In genomic region chr3:25010751-25011150, GRCm38 (mm10) we compare ENCODE assay signal across 18 mouse cellular contexts.
A peak's percentile ranks its signal among the peaks of the same experiment; 100 is the strongest.
DNase-seq lines count a peak whose midpoint lies in the region; ATAC-seq and TF ChIP-seq lines count a peak whose summit lies in the region.
"Had no signal": no experiment of that assay in that cellular context is flagged by ENCODE, and none has a peak within 500 bp of the region (broad histone marks: within the 10 kb centered on the region; RNA-seq: fewer than 3 reads in every experiment).

No protein-coding gene starts in this region.

- H3K9ac ChIP-seq in forebrain, embryonic 13.5 days: no peak overlapping the region
- H3K9ac ChIP-seq in forebrain, embryonic 11.5 days (ENCODE audit: low read length): no peak overlapping the region
- H3K9ac ChIP-seq: embryonic facial prominence, embryonic 13.5 days; kidney, embryonic 15.5 days; limb, embryonic 13.5 days; liver, embryonic 15.5 days; stomach, embryonic 15.5 days had no signal

- no peak for DNase-seq in forebrain, embryonic 11.5 days (ENCODE audit: low spot score)
- peak; percentile 73 for DNase-seq in brain, embryonic 14.5 days (ENCODE audit: low read depth)
- DNase-seq in cerebellum, postnatal 10 days: peak; percentile 54 to 67
- peak; percentile 22 for DNase-seq in layer of hippocampus, adult 9-10 months (ENCODE audit: low spot score)
- DNase-seq in heart, postnatal 14 days: no peak
- DNase-seq in c-Kit-positive CD71-positive TER-119-positive erythroid progenitor cells, embryonic 14.5 days (ENCODE audit: low spot score): no peak
- DNase-seq in gastrocnemius, postnatal 36 days: no peak
- DNase-seq: adrenal gland, postnatal 36 days; gastrocnemius, postnatal 14 days; thymus, postnatal 14 days had no signal

- ATAC-seq in forebrain, embryonic 13.5 days: peak; percentile 77; the same call in 1 of the 2 replicates
- ATAC-seq in forebrain, embryonic 11.5 days (replicated peaks; ENCODE audit: low FRiP score): no peak
- ATAC-seq: inflammation-experienced regulatory T-cells, adult 6 months had no signal

- no peaks in the 10 kb centered on the region for H3K4me1 ChIP-seq in forebrain, embryonic 13.5 days
- H3K4me1 ChIP-seq in forebrain, embryonic 11.5 days (replicated peaks; ENCODE audit: control insufficient read depth, insufficient read depth, low read length): no peaks in the 10 kb centered on the region
- H3K4me1 ChIP-seq: embryonic facial prominence, embryonic 13.5 days; kidney, embryonic 15.5 days; limb, embryonic 13.5 days; liver, embryonic 15.5 days; stomach, embryonic 15.5 days had no signal

- no peak for TF ChIP-seq POLR2A in brain, embryonic 14.5 days (IDR thresholded peaks at IDR 0.05; ENCODE audit: borderline replicate concordance, extremely low read depth, insufficient read depth, insufficient read length, poor library complexity, severe bottlenecking)

- H3K4me3 ChIP-seq in forebrain, embryonic 13.5 days: no peak overlapping the region
- H3K4me3 ChIP-seq in forebrain, embryonic 11.5 days (ENCODE audit: low read depth, low read length): no peak overlapping the region
- H3K4me3 ChIP-seq: embryonic facial prominence, embryonic 13.5 days; kidney, embryonic 15.5 days; limb, embryonic 13.5 days; liver, embryonic 15.5 days; stomach, embryonic 15.5 days had no signal

- no peaks in the 10 kb centered on the region for H3K9me3 ChIP-seq in forebrain, embryonic 13.5 days (replicated peaks)
- no peaks in the 10 kb centered on the region for H3K9me3 ChIP-seq in forebrain, embryonic 11.5 days (ENCODE audit: control insufficient read depth, low read length)
- H3K9me3 ChIP-seq: embryonic facial prominence, embryonic 13.5 days; kidney, embryonic 15.5 days; limb, embryonic 13.5 days; liver, embryonic 15.5 days; stomach, embryonic 15.5 days had no signal

- no peak overlapping the region for H3K4me2 ChIP-seq in forebrain, embryonic 13.5 days
- H3K4me2 ChIP-seq in forebrain, embryonic 11.5 days (ENCODE audit: low read depth, low read length, severe bottlenecking): no peak overlapping the region
- H3K4me2 ChIP-seq: embryonic facial prominence, embryonic 13.5 days; kidney, embryonic 15.5 days; limb, embryonic 13.5 days; liver, embryonic 15.5 days; stomach, embryonic 15.5 days had no signal

- H3K36me3 ChIP-seq in forebrain, embryonic 13.5 days (ENCODE audit: poor library complexity, severe bottlenecking): no peaks in the 10 kb centered on the region
- H3K36me3 ChIP-seq in forebrain, embryonic 11.5 days (ENCODE audit: control insufficient read depth, insufficient read depth, low read length): no peaks in the 10 kb centered on the region
- H3K36me3 ChIP-seq: embryonic facial prominence, embryonic 13.5 days; kidney, embryonic 15.5 days; limb, embryonic 13.5 days; liver, embryonic 15.5 days; stomach, embryonic 15.5 days had no signal

- no peak for TF ChIP-seq CTCF in brain, embryonic 14.5 days (IDR thresholded peaks at IDR 0.05; ENCODE audit: borderline replicate concordance, extremely low read depth, insufficient read depth, insufficient read length)

- WGBS in forebrain, embryonic 13.5 days: 69% methylated on average over 1 of the region's 1 CpGs
- WGBS in forebrain, embryonic 11.5 days: 89% methylated on average over 1 of the region's 1 CpGs

- intact Hi-C loops in heart, postnatal 14 days (cut with DNase I): no loop called here
- intact Hi-C loops in gastrocnemius, postnatal 36 days (cut with DNase I): no loop called here

- H3K27ac ChIP-seq in forebrain, embryonic 13.5 days: no peak overlapping the region
- no peak overlapping the region for H3K27ac ChIP-seq in forebrain, embryonic 11.5 days (ENCODE audit: low read depth, low read length)
- H3K27ac ChIP-seq: embryonic facial prominence, embryonic 13.5 days; kidney, embryonic 15.5 days; limb, embryonic 13.5 days; liver, embryonic 15.5 days; stomach, embryonic 15.5 days had no signal

- no peaks in the 10 kb centered on the region for H3K27me3 ChIP-seq in forebrain, embryonic 13.5 days
- no peaks in the 10 kb centered on the region for H3K27me3 ChIP-seq in forebrain, embryonic 11.5 days (ENCODE audit: control insufficient read depth, insufficient read depth, low read length)
- H3K27me3 ChIP-seq: CH12.LX; embryonic facial prominence, embryonic 13.5 days; kidney, embryonic 15.5 days; limb, embryonic 13.5 days; liver, embryonic 15.5 days; stomach, embryonic 15.5 days had no signal

Comparison
In these comparisons a context has a peak if more than half of its experiments do, and no peak if none do; other contexts are left out.
1. DNase-seq: peak in brain, embryonic 14.5 days (single experiment), cerebellum, postnatal 10 days (2 of 2) and layer of hippocampus, adult 9-10 months (single experiment); none in forebrain, embryonic 11.5 days (single experiment), heart, postnatal 14 days (0 of 2), c-Kit-positive CD71-positive TER-119-positive erythroid progenitor cells, embryonic 14.5 days (single experiment) and gastrocnemius, postnatal 36 days (0 of 2).